Mouse (Mus musculus): ENCODE measurements around the gene Slfn3. TPM values are rescaled to one million over a fixed set of nuclear protein-coding genes. Genes with fewer than 3 reads are reported as not detected.
"Not testable (repeated sequence)": the region's sequence is repeated elsewhere in the genome, so short reads cannot be mapped to it uniquely, and the experiment has no call there.

The Slfn3 gene
- 1 to 10 TPM; 2.5 to 4.0 (median 3.5) TPM for total RNA-seq (2022)

DNA sequence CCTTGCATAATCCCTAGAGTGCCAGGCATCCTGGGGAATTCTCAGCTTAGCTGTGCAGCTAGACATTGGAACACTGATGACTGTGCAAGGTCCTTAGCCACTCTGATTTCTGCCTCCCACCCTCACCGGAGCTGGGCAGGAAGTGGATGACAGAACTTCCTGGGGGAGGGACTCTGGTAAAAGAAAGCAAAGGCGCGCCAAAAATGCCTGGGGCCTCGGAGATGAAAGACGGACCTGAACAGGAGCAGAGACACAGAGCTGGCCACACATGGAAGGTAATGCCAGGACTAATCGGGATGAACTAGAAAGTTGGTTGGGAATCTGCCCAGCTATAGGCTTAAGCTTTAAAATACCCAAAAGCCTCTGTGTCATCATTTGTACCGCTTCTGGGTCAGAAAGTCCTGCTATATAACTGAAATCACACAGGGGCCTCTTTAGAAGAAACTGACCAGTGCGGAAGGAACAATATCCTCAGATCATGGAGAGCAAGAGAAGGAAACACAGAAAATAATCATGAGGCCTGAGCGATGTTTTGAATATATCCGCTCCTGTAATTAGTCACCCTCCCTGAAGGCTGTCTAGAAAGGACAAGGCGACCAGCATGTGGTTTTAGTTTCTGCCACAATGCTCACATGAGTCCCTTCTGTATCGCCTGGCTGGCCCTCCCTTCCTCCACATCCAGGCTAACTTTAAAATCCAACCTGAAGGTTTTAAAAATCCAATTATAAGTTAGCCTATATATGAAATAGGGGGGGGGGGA lies at the start of gene Slfn3:
Slfn3 (plus strand) TSS at position 197 of the 760 bp plus-strand sequence.
- DNase-seq, result peak; percentile 15

DNA sequence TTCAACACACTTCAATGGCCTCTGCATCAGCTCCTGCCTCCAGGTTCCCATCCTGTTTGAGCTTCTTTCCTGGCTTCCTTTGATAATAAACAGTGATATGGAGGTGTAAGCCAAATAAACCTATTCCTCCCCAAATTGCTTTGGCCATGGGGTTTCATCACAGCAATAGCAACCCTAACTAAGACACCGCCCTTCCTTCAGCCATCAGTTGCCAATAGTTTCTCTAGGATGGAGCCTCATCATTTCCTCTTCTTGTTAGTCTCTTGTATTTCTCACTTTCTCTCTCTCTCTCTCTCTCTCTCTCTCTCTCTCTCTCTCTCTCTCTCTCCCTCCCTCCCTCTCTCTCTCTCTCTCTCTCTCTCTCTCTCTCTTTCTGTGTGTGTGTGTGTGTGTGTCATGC lies 42.2 kb upstream of the Slfn3 start:
- DNase-seq, result not testable (repeated sequence)

DNA sequence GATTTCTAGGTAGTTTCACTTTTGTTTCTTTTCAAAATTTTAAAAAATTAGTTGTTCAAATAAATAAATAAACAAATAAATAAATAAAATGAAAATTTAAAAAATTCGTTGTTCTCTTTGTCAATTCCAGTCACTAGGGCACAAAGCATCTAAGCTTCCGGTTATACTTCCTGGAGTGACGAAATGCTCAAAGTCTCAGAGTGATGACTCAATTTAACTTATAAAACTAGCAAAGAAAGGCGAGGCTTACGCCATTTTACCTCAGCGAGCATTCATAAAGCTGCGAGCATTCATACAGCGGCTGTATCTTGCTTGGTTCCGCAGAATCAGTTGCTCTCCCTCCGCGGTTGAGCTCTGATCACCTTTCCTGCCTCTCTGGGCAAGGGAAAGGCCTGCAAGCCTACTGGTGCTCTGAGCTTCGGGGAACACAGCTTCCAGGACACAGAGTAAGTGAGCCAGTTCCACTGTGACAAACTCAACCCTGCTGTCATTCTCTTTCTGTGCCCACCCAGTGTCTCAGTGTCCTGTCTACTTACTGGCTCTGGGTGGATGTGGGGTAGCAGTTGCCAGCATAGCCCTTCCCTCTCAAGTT lies 16.1 kb upstream of the Slfn3 start, which contains the start of gene Slfn4:
Slfn4 (plus strand) TSS at position 239 of the 592 bp plus-strand sequence.
- DNase-seq, result no peak

- no peak for DNase-seq
Measured at GRCm38 (mm10) chr11:83192001-83192400, 871 bp downstream of the Slfn3 start.

- DNase-seq, result no peak
Measured at GRCm38 (mm10) chr11:83205002-83205401, 13.9 kb downstream of the Slfn3 start.

- no peak for DNase-seq
Measured at GRCm38 (mm10) chr11:83216119-83216518, 25.0 kb downstream of the Slfn3 start.

DNA sequence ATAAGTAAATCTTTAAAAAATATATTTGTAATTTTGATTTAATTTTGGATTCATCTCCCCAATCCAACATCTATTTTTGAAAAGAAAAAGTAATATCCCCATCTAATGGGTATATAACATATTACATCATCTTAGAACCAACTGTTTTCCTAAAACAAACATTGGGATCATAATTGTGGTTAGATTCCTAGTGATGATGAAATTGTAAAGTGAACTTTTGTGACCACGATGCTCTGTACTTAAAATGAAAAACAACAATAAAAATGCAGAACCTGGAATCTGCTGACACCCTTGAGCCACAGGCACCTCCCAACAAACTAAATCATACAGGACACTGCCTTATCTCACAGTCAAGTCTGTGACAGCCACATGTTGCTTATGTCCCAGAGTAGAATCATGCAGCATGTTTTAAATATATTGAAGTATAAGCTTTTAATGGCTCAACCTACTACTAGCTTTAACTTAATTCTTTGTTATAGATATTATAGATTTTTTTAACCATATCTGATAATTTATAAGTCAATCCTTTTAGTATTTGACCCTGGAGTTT lies 30.3 kb downstream of the Slfn3 start:
- no peak for DNase-seq

DNA sequence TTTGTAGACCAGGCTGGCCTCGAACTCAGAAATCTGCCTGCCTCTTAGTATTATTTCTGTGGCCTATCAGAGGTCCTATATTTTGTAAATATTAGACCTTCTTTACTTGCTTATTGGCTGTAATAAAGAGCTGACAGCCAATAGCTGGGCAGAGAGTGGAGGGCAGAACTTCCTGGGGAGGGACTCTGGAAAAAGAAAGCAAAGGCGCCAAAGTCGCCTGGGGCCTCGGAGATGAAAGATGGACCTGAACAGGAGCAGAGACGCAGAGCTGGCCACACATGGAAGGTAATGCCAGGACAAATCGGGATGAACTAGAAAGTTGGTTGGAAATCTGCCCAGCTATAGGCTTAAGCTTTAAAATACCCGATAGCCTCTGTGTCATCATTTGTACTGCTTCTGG lies 32.2 kb downstream of the Slfn3 start:
- no peak for DNase-seq

DNA sequence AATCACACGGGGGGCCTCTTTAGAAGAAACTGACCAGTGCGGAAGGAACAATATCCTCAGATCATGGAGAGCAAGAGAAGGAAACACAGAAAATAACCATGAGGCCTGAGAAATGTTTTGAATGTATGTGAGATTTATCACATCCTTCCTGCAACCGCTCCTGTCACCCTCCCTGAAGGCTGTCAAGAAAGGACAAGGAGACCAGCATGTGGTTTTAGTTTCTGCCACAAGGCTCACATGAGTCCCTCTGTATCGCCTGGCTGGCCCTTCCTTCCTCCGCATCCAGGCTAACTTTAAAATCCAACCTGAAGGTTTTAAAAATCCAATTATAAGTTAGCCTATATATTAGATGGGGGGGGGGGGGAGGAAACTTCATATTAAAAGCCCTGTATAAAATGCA lies 32.7 kb downstream of the Slfn3 start:
- not testable (repeated sequence) for DNase-seq

GRCm38 (mm10) chr11:83224217-83224616 lies 33.1 kb downstream of the Slfn3 start:
- DNase-seq, result no peak

GRCm38 (mm10) chr11:83224750-83225149 lies 33.6 kb downstream of the Slfn3 start:
- DNase-seq, result no peak

- no peak for DNase-seq
Measured at GRCm38 (mm10) chr11:83225371-83225960, 34.3 kb downstream of the Slfn3 start.

DNA sequence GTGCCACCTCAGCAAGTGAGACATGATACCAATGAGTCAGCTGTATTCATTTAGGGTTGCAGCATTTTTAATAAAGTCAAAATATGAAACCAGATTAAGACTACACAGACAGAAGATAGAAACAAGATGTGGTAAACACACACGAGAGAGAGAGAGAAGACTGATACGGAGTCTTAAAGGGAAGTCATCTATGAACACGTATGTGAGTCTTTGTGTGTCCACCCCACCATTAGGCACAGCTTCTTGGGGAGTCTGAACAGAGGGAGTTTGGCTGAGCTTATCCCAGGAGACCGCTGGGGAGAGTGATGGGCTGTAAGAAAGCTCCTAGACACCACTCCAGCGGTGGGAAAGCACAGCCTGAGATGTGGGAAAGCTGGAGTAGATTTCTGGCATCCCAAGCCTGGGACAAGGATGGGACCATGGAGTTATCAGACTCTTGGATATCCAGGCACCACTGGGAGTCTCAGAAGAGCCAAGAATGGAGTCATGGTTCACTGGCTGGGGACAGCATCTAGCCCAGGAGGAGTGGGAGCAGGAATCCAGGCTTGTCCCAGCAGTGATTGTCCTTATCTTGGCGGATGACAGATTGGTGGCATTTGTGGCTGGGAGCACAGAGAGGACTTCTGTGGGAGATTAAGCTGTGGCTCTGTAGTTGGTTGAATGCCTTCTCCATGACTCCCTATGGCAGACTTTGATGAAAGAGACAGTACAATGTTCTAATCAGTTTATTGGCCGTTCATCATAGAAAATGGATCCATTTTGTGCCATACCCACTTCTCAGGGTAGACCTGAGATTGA lies 37.0 kb downstream of the Slfn3 start:
- no peak for DNase-seq

GRCm38 (mm10) chr11:83230966-83231365 lies 39.8 kb downstream of the Slfn3 start:
- no peak for DNase-seq

DNA sequence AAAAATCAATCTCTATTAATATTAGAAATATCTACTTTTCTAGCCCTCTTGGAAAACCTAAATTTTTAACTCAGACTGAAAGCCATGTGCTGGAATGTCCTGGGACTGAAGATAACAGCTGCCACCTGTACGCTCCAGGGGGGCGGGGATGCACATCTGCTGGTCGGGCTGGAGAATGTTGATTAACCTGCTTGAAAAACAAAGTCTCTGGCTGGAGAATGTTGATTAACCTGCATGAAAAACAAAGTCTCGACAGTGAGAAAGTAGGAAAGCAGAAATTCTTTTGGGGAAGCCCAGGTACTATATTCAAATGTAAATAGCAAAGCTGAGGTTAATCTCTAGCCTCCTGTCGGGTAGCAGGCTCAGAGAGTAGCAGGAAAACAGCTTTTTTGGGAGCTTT lies 42.5 kb downstream of the Slfn3 start:
- DNase-seq, result not testable (repeated sequence)

DNA sequence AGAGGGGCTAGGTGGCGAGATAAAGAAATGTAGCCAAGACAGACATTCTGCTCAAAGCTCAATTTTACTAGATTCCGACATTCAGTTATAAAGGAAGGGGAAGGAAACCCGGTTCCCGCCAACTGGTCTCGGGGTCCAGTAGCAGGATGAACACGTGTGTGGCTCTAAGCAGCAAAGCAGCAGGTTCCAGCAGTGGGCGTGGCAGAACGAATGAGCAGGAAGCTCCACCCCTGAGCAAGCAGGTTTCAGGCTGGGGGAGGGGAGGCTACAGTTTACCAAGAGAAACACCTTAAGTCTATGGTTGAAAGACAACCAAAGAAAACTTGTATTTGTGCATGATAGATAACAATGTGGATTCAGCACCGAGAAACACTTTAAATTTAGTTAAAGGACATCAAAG lies 46.3 kb downstream of the Slfn3 start:
- DNase-seq, result not testable (repeated sequence)

DNA sequence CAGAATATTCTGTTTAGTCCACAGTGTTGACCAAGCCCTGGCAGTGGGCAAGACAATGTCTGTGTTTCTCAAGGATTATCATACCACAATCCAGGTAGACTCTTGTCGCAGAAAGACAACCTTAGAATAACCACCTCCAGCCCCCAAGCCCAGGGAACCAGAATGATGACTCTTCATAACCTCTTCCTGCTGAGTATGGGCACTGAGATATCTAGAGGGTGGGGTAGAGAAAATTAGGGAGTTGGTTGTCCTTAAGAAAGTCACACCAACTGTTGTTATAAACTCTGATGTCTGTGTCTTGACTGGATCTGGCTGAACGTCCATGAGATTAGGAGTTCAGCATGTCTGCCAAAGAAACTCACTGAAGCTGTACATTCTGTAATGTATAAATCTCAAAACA lies 47.3 kb downstream of the Slfn3 start:
- DNase-seq, result no peak

- DNase-seq, result no peak
Measured at GRCm38 (mm10) chr11:83239811-83240210, 48.7 kb downstream of the Slfn3 start.

- peak; percentile 84 for DNase-seq
Measured at GRCm38 (mm10) chr11:83257211-83257610, 66.1 kb downstream of the Slfn3 start.

DNA sequence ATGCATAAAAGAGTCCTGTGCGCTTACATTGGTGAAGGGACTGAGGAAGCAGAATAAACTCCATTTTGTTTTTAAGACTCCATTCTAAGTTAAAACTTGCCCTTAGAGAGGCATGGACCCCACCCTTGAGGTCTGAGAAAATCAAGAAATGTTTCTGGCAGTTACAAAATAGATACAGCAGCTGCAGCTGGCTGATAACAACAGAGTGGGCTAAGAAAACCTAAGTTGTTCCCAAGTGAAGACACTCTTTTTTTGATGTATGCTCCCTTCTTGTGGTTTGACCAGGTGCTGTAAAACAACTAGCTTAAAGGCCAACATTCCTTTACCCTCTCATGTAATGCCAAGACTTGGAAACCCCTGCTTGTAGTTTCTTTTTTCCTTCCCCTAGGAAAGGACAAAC lies 71.5 kb downstream of the Slfn3 start:
- DNase-seq, result no peak

GRCm38 (mm10) chr11:83263146-83263545 lies 72.0 kb downstream of the Slfn3 start:
- DNase-seq, result no peak
